Mouse (Mus musculus) liver, postnatal 0 days (tissue): ENCODE results near the gene Rab31.

ENCODE experiments used
- CTCF ChIP-seq: sonication (generic); IDR thresholded peaks from 2 replicates; pipeline ENCODE4 v1.5.1; 2016; ENCODE audit warnings: antibody characterized with exemption, low read depth
- EP300 ChIP-seq: IDR thresholded peaks from 2 replicates; pipeline ENCODE4 v1.6.1; 2016; ENCODE audit warnings: antibody characterized with exemption, low read depth, mild to moderate bottlenecking

- TF ChIP-seq EP300 (no peak), CTCF (no peak)
Observed at GRCm38 (mm10) chr17:65657958-65658357, 114.6 kb downstream of the Rab31 start.
